Comparison of ENCODE assay signal across 8 mouse cellular contexts in genomic region chr2:24975704-24976297, GRCm38 (mm10). TPM values are rescaled to one million over a fixed set of nuclear protein-coding genes. Genes with fewer than 3 reads are reported as not detected.
A peak's percentile ranks its signal among the peaks of the same experiment; 100 is the strongest.
DNase-seq lines count a peak whose midpoint lies in the region; ATAC-seq lines count a peak whose summit lies in the region.

TSS of gene Pnpla7 (plus strand) at chr2:24976033.

- peak within 1 kb of the TSS; percentile 94 for H3K27ac ChIP-seq in hindbrain, embryonic 13.5 days

- H3K9ac ChIP-seq in hindbrain, embryonic 13.5 days: peak within 1 kb of the TSS; percentile 89

- no peaks in the 10 kb centered on the region for H3K27me3 ChIP-seq in hindbrain, embryonic 13.5 days

- H3K9me3 ChIP-seq in hindbrain, embryonic 13.5 days: no peaks in the 10 kb centered on the region

- peak within 1 kb of the TSS; percentile 83 for H3K4me3 ChIP-seq in hindbrain, embryonic 13.5 days

- peak within 1 kb of the TSS; percentile 94 for H3K4me2 ChIP-seq in hindbrain, embryonic 13.5 days

- H3K36me3 ChIP-seq in hindbrain, embryonic 13.5 days: peaks cover 24% of the 10 kb centered on the region

- DNase-seq in R1 (ENCODE audit: low read depth, low spot score): peak; percentile 91
- peak; percentile 46 to 58 for DNase-seq in cerebellum, postnatal 14 days
- peak; percentile 19 to 55 for DNase-seq in frontal cortex, postnatal 25 days (ENCODE audit: low spot score in 2 of 2)
- peak; percentile 27 to 45 for DNase-seq in layer of hippocampus, postnatal 25 days (ENCODE audit: extremely low spot score in 1 of 2, low spot score in 1 of 2)
- DNase-seq in lung, postnatal 14 days: peak; percentile 81
- DNase-seq in ovary, postnatal 36 days (ENCODE audit: low spot score): peak; percentile 76
- peak; percentile 82 for DNase-seq in thymus, postnatal 25 days

- peaks cover 25% of the 10 kb centered on the region for H3K4me1 ChIP-seq in hindbrain, embryonic 13.5 days (replicated peaks)

- ATAC-seq in hindbrain, embryonic 13.5 days (ENCODE audit: low FRiP score): peak; percentile 8

- WGBS in hindbrain, embryonic 13.5 days: 1% methylated on average over 16 of the region's 16 CpGs

RNA-seq across cellular contexts. Expression of gene Pnpla7, which starts in this region (rescaled TPM):
- 3.0 and 3.4 TPM in 2 replicates for polyA plus RNA-seq in hindbrain, embryonic 13.5 days (2015; fragmentation: Nextera tagmentation; extraction: Ambion mirVana)
- 10 to 100 TPM; 24.2 to 25.2 TPM for total RNA-seq in layer of hippocampus, postnatal 25 days (2021)

Comparison
In these comparisons a context has a peak if more than half of its experiments do, and no peak if none do; other contexts are left out.
1. Peak in every context shown above with its lines: DNase-seq, ATAC-seq, H3K4me3 ChIP-seq and H3K27ac ChIP-seq.
2. DNase-seq: peak in every context shown above with its lines; median percentile 91 in R1; 82 in thymus, postnatal 25 days; 81 in lung, postnatal 14 days; 76 in ovary, postnatal 36 days; 52 in cerebellum, postnatal 14 days; 37 in frontal cortex, postnatal 25 days; 36 in layer of hippocampus, postnatal 25 days.